Mouse (Mus musculus) embryonic facial prominence, embryonic 15.5 days (tissue): ENCODE data around the gene Sympk. TPM values are rescaled to one million over a fixed set of nuclear protein-coding genes. Genes with fewer than 3 reads are reported as not detected.

Experiments
- ATAC-seq: fragments of 200-750 bp; cut with Nextera tagmentation; 2 replicates; pipeline ENCODE4 v1.8.0; 2017; ENCODE audit warnings: low read depth, moderate TSS enrichment; ENCODE audit not compliant: insufficient number of reproducible peaks, low FRiP score, low TSS enrichment
- H3K27ac ChIP-seq: fragments of 300-500 bp; sonication (generic); replicated peaks from 2 replicates; pipeline ENCODE4 v1.5.1; 2015; ENCODE audit warnings: mild to moderate bottlenecking, inconsistent platforms
- H3K27me3 ChIP-seq: fragments of 300-500 bp; sonication (generic); 2 replicates; pipeline ENCODE4 v1.6.1; 2015; ENCODE audit warnings: inconsistent platforms
- H3K36me3 ChIP-seq: fragments of 300-500 bp; sonication (generic); 2 replicates; pipeline ENCODE4 v1.6.1; 2015; ENCODE audit warnings: mild to moderate bottlenecking, inconsistent platforms
- H3K4me1 ChIP-seq: fragments of 300-500 bp; sonication (generic); 2 replicates; pipeline ENCODE4 v1.6.1; 2015; ENCODE audit warnings: inconsistent platforms
- H3K4me2 ChIP-seq: fragments of 300-500 bp; sonication (generic); replicated peaks from 2 replicates; pipeline ENCODE4 v1.6.1; 2015; ENCODE audit warnings: mild to moderate bottlenecking, inconsistent platforms
- H3K4me3 ChIP-seq: fragments of 300-500 bp; sonication (generic); replicated peaks from 2 replicates; pipeline ENCODE4 v1.5.1; 2015; ENCODE audit warnings: mild to moderate bottlenecking, inconsistent platforms
- H3K9ac ChIP-seq: fragments of 300-500 bp; sonication (generic); 2 replicates; pipeline ENCODE4 v1.6.1; 2015; ENCODE audit warnings: inconsistent platforms
- H3K9me3 ChIP-seq: fragments of 300-500 bp; sonication (generic); replicated peaks from 2 replicates; pipeline ENCODE4 v1.6.1; 2016; ENCODE audit warnings: inconsistent platforms
- WGBS: fragments of 180-500 bp; shearing (Covaris S2); methylation state at CpG from one replicate; pipeline ENCODE4 v1.1.7; 2015; 5-methylcytosine and 5-hydroxymethylcytosine counted together
- polyA plus RNA-seq: library from polyadenylated mRNA; unstranded; fragments of >200 nt; fragmentation: Nextera tagmentation; extraction: Ambion mirVana; gene quantifications from 2 replicates; pipeline ENCODE4 v1.2.1, GENCODE M21; 2015

The Sympk gene
- polyA plus RNA-seq, 1 experiment from 2014 or later = 36.8 TPM

DNA sequence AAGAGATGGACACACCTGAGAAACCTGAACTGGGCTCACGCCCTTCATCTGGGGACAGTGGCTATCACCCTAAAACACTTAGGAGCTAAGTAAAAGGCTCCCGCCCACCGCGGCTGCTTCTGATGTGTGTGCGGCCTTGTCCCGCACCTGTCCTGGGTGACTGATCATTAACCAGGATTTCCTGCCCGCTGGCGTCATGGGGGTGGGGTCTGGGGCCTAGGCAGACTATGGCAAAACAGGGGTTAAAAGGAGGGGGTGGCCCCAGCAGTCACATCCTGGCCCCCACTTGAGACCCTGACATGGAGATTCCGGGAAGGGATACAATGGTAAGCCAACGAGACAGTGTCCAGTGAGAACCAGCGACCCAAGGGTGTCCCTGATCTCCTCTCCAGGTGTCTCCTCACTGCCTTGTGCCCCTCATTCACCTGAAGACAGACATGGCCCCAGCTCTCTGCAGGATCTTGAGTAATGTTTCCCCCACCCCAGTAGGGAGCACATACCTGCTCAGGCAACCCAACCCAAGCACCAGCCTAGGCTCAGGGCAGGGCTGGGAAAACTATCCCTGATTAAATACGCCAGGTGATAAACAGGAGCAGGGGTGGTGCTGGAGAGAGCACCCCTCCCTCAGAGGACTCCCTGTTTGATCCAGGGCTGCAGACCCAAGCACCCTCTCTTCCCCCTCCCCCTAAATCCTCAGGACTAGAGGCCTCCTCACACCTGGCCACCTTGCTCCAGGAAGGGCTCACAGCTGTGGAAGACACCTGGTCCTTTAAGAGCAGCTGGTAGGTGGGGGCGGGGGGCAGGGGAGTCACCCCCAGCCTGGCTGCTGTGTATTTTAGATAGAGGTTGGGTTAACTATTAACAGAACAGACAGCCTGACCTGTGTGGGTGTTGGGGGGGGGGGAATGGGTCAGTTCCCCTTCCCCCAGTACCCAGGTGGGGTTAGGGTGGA lies 16.9 kb upstream of the Sympk start:
- H3K9ac ChIP-seq = no peak overlapping the region
- H3K4me3 ChIP-seq = no peak overlapping the region
- peaks cover 22% of the 10 kb centered on the region for H3K36me3 ChIP-seq
- ATAC-seq = no peak
- 80% methylated on average over 13 of the region's 13 CpGs for WGBS
- no peak overlapping the region for H3K27ac ChIP-seq
- no peaks in the 10 kb centered on the region for H3K9me3 ChIP-seq
- H3K27me3 ChIP-seq = no peaks in the 10 kb centered on the region
- peaks cover 54% of the 10 kb centered on the region for H3K4me1 ChIP-seq
- H3K4me2 ChIP-seq = no peak overlapping the region; the same call in 1 of the 2 replicates

- H3K4me2 ChIP-seq = no peak overlapping the region
- no peak overlapping the region for H3K27ac ChIP-seq
- no peak for ATAC-seq
- 76% methylated on average over 7 of the region's 7 CpGs for WGBS
- H3K36me3 ChIP-seq = peaks cover 16% of the 10 kb centered on the region
- peaks cover 31% of the 10 kb centered on the region for H3K4me1 ChIP-seq
- no peak overlapping the region for H3K9ac ChIP-seq
- H3K9me3 ChIP-seq = no peaks in the 10 kb centered on the region
- no peaks in the 10 kb centered on the region for H3K27me3 ChIP-seq
- H3K4me3 ChIP-seq = no peak overlapping the region
These were observed 13.6 kb upstream of the Sympk start for GRCm38 (mm10) chr7:19010581-19010980.

- ATAC-seq = peak; percentile 27
- H3K9me3 ChIP-seq = no peaks in the 10 kb centered on the region
- peaks cover 3% of the 10 kb centered on the region; the same call in 1 of the 2 replicates for H3K36me3 ChIP-seq
- peak overlapping the region; percentile 29 for H3K27ac ChIP-seq
- WGBS = 2% methylated on average over 31 of the region's 31 CpGs
- H3K4me3 ChIP-seq = peak overlapping the region; percentile 33
- peak overlapping the region; percentile 58 for H3K4me2 ChIP-seq
- peaks cover 17% of the 10 kb centered on the region for H3K4me1 ChIP-seq
- H3K27me3 ChIP-seq = no peaks in the 10 kb centered on the region
- peak overlapping the region; percentile 52 for H3K9ac ChIP-seq
These were observed 12.1 kb upstream of the Sympk start for GRCm38 (mm10) chr7:19012025-19012621.

- Histone ChIP-seq H3K27ac (no peak overlapping the region), H3K4me1 (peaks cover 11% of the 10 kb centered on the region; the same call in 1 of the 2 replicates), H3K9me3 (no peaks in the 10 kb centered on the region), H3K4me2 (0 out of 2 replicates have a peak overlapping the region, but pooled peaks have one; percentile 58), H3K27me3 (no peaks in the 10 kb centered on the region), H3K9ac (no peak overlapping the region), H3K36me3 (no peaks in the 10 kb centered on the region), H3K4me3 (no peak overlapping the region)
- WGBS = 23% methylated on average over 2 of the region's 2 CpGs
- no peak for ATAC-seq
These were observed 11.3 kb upstream of the Sympk start for GRCm38 (mm10) chr7:19012882-19013281.

DNA sequence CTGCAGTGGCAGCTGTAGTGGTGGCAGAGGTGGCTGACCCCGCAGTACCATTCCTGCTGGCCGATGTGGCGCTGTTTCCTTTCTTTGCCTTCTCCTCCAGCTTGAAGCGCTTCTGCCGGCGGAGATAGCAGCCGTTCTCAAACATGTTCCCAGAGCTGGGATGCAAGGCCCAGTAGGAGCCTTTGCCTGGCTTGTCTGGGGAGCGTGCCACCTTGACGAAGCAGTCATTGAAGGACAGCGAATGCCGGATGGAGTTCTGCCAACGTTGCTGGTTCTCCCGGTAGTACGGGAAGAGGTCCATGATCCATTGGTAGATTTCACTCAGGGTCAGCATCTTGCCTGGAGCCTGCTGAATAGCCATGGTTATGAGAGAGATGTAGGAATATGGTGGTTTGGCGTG lies 9.7 kb upstream of the Sympk start:
- H3K36me3 ChIP-seq = no peaks in the 10 kb centered on the region
- H3K4me3 ChIP-seq = no peak overlapping the region
- peaks cover 11% of the 10 kb centered on the region; the same call in 1 of the 2 replicates for H3K4me1 ChIP-seq
- 73% methylated on average over 15 of the region's 15 CpGs for WGBS
- H3K27ac ChIP-seq = no peak overlapping the region
- H3K9me3 ChIP-seq = no peaks in the 10 kb centered on the region
- no peak overlapping the region for H3K4me2 ChIP-seq
- no peaks in the 10 kb centered on the region for H3K27me3 ChIP-seq
- H3K9ac ChIP-seq = no peak overlapping the region
- ATAC-seq = no peak

GRCm38 (mm10) chr7:19016042-19016441 lies 8.1 kb upstream of the Sympk start:
- no peak for ATAC-seq
- WGBS = 90% methylated on average over 4 of the region's 4 CpGs
- H3K9ac ChIP-seq = no peak overlapping the region
- no peaks in the 10 kb centered on the region for H3K36me3 ChIP-seq
- H3K4me1 ChIP-seq = peaks cover 11% of the 10 kb centered on the region; the same call in 1 of the 2 replicates
- H3K27me3 ChIP-seq = peaks cover 12% of the 10 kb centered on the region
- no peak overlapping the region for H3K4me3 ChIP-seq
- no peak overlapping the region for H3K4me2 ChIP-seq
- no peaks in the 10 kb centered on the region for H3K9me3 ChIP-seq
- H3K27ac ChIP-seq = no peak overlapping the region

GRCm38 (mm10) chr7:19017909-19018308 lies 6.3 kb upstream of the Sympk start:
- WGBS = 84% methylated on average over 7 of the region's 7 CpGs
- Histone ChIP-seq H3K4me2 (no peak overlapping the region), H3K27ac (no peak overlapping the region), H3K4me3 (no peak overlapping the region), H3K9me3 (no peaks in the 10 kb centered on the region), H3K36me3 (no peaks in the 10 kb centered on the region), H3K9ac (no peak overlapping the region), H3K27me3 (peaks cover 31% of the 10 kb centered on the region), H3K4me1 (no peaks in the 10 kb centered on the region)
- no peak for ATAC-seq

GRCm38 (mm10) chr7:19021048-19021447 lies 3.1 kb upstream of the Sympk start:
- H3K9ac ChIP-seq = no peak overlapping the region
- H3K4me2 ChIP-seq = no peak overlapping the region
- H3K36me3 ChIP-seq = no peaks in the 10 kb centered on the region
- peaks cover 20% of the 10 kb centered on the region for H3K4me1 ChIP-seq
- ATAC-seq = no peak
- H3K4me3 ChIP-seq = no peak overlapping the region
- H3K9me3 ChIP-seq = no peaks in the 10 kb centered on the region
- 10% methylated on average over 8 of the region's 8 CpGs for WGBS
- no peak overlapping the region for H3K27ac ChIP-seq
- peaks cover 41% of the 10 kb centered on the region for H3K27me3 ChIP-seq

DNA sequence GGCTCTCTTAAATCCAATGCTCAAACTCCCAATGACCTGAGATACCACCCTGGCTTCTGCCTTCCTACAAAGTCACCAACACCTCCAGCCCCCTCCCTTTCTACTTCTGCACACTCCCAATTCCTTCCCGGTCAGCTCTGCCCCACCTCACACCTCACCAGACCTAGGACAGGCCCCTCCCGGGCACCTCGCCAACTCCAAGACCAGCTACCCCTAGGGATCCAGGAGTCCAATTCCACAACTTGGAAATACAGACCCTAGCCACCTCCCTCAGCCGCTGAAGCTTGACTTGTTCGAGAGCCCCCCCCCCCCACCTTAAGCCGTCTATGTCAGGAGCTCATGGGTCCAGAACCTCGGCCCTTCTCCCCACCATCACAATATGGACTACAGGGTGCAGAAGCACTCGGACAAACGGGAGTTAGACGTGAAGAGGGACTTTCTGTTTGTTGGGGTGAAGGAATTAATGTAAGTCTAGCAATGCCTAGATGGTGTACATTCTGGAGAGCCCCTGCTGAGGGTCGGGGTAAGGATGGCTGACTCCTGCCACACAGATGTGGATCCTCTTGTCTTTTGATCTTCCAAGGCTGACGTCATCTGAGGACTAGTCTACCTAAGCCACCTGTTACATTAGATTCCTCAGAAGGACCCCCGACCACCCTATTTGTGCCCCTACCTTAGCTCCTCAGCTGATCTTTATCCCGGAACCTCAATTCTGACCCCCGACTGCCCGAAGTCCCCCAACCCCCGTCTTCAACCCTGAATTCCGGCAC lies 1.8 kb upstream of the Sympk start:
- Histone ChIP-seq H3K27ac (no peak overlapping the region), H3K4me3 (peak overlapping the region; percentile 92; the same call in 1 of the 2 replicates), H3K4me2 (no peak overlapping the region), H3K4me1 (peaks cover 21% of the 10 kb centered on the region), H3K9ac (no peak overlapping the region), H3K27me3 (peaks cover 41% of the 10 kb centered on the region), H3K36me3 (no peaks in the 10 kb centered on the region), H3K9me3 (no peaks in the 10 kb centered on the region)
- ATAC-seq = no peak
- WGBS = 52% methylated on average over 18 of the region's 18 CpGs

DNA sequence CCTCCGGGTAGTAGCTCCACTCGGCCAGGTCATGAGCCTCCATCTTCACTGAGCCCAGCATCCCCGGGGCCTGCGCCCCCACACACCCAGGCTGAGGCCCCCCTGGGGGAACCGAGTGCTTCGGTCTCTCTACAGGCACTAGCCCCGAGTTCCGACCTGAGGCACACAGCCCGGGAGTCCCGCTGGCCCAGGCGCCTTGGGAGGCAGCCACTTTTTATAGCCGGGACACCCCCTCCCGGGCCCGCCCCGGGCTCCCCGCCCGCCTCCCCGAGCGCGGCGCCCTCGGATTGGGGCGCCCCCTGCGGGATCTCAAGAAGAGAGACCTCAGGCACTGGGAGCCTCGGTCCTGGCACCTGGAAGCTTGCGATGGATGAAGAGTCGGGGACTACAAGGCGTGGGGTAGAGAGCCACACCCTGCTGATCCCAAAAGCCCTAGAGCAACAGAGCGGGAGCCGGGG lies 791 bp upstream of the Sympk start, which contains the start of gene Foxa3:
TSS of gene Foxa3 (minus strand) at position 182 of the 458 bp plus-strand sequence.
- no peak for ATAC-seq
- Histone ChIP-seq H3K27me3 (peaks cover 41% of the 10 kb centered on the region), H3K36me3 (no peaks in the 10 kb centered on the region), H3K4me3 (peak within 1 kb of the TSS; percentile 92), H3K4me2 (peak within 1 kb of the TSS; percentile 76), H3K9me3 (no peaks in the 10 kb centered on the region), H3K9ac (peak within 1 kb of the TSS; percentile 84), H3K4me1 (peaks cover 24% of the 10 kb centered on the region), H3K27ac (peak within 1 kb of the TSS; percentile 71; the same call in 1 of the 2 replicates)
- 3% methylated on average over 30 of the region's 30 CpGs for WGBS
